Mouse (Mus musculus): ENCODE results near the gene Ggn. TPM values are rescaled to one million over a fixed set of nuclear protein-coding genes. Genes with fewer than 3 reads are reported as not detected.

Ggn gene
- total and polyA plus RNA-seq, 3 experiments = 0.13 to 1.0 (median 0.30) TPM

GRCm38 (mm10) chr7:29155838-29156782 lies 13.9 kb upstream of the Ggn start, which contains the start of gene Fam98c (continued):
- no peak for TF ChIP-seq ZMIZ1 (IDR thresholded peaks at IDR 0.05; ENCODE audit: low read depth, low read length)
- no peak for TF ChIP-seq ETS1 (conservative IDR thresholded peaks at IDR 0.05; ENCODE audit: low read depth, low read length)
- TF ChIP-seq ZC3H11A (IDR thresholded peaks at IDR 0.05; ENCODE audit: low read depth, low read length) = no peak
- peak; percentile 36; the same call in 1 of the 2 replicates for TF ChIP-seq MYC (IDR thresholded peaks at IDR 0.05; ENCODE audit: low read depth, low read length)
- 0 out of 2 replicates have a peak, but pooled peaks have one; percentile 29 for TF ChIP-seq MAX (IDR thresholded peaks at IDR 0.05; ENCODE audit: low read length)
- TF ChIP-seq USF2 (conservative IDR thresholded peaks at IDR 0.05; ENCODE audit: low read depth, low read length) = no peak
- TF ChIP-seq TCF12 (IDR thresholded peaks at IDR 0.05; ENCODE audit: low read depth, low read length) = 0 out of 2 replicates have a peak, but pooled peaks have one; percentile 27
- no peak for TF ChIP-seq IRF4 (IDR thresholded peaks at IDR 0.05; ENCODE audit: low read depth, low read length)
- TF ChIP-seq BHLHE40 (IDR thresholded peaks at IDR 0.05; ENCODE audit: low read depth, low read length) = no peak; the same call in 1 of the 2 replicates
- TF ChIP-seq GABPA (IDR thresholded peaks at IDR 0.05; ENCODE audit: insufficient replicate concordance, low read depth, low read length) = no peak
- peak; percentile 73 for TF ChIP-seq POLR2A (IDR thresholded peaks at IDR 0.05; ENCODE audit: low read depth, low read length)
- TF ChIP-seq RCOR1 (conservative IDR thresholded peaks at IDR 0.05; ENCODE audit: low read depth, low read length) = 0 out of 2 replicates have a peak, but pooled peaks have one; percentile 38

DNA sequence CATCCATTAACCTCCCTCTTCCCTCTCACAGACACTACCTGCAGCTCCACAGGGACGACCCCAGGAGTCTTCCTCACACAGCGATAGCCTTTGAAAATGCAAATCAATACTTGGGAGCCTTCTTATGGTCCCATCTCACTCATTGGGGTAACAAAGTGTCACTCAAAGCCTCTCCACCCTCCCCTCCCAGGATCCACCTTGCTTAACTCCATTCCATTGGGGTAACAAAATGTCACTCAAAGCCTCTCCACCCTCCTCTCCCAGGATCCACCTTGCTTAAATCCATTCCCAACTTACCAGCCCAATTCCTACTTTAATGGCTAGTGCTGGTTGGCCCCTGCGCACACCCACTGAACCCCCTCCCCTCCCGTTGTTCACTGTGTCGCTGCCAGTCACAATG lies 11.7 kb upstream of the Ggn start:
- Histone ChIP-seq H3K9ac (ENCODE audit: insufficient read depth, low read depth) (no peak overlapping the region), H3K27me3 (replicated peaks) (no peaks in the 10 kb centered on the region), H3K4me3 (replicated peaks in 1 of 3; ENCODE audit: low read depth in 2 of 3, low read length in 2 of 3, poor library complexity in 1 of 3) (no peak overlapping the region), H3K4me2 (ENCODE audit: insufficient read depth, low read depth, poor library complexity, severe bottlenecking) (no peak overlapping the region), H3K27ac (ENCODE audit: insufficient read depth, low read depth) (no peak overlapping the region), H3K9me3 (replicated peaks; ENCODE audit: low read length) (peaks cover 6% of the 10 kb centered on the region), H3K36me3 (replicated peaks in 1 of 2; ENCODE audit: control insufficient read depth in 1 of 2, insufficient read depth in 1 of 2, low read length in 1 of 2) (peaks cover 11 to 35% of the 10 kb centered on the region in 2 experiments), H3K79me2 (replicated peaks; ENCODE audit: control insufficient read depth, extremely low read depth, insufficient read depth, poor library complexity, severe bottlenecking) (no peaks in the 10 kb centered on the region), H3K4me1 (ENCODE audit: control insufficient read depth in 1 of 2, insufficient read depth in 2 of 2) (peaks cover 9 to 24% of the 10 kb centered on the region in 2 experiments)
- no peak for DNase-seq (ENCODE audit: extremely low read depth)
- in situ Hi-C loops (cut with MboI; ENCODE audit: low pct_ligation_motif_present, low pct_unique_long_range_greater_than_20kb, low sequenced_read_pairs) = no loop called here
- dilution Hi-C loops (cut with MboI; ENCODE audit: extremely low pct_ligation_motif_present, extremely low pct_unique_long_range_greater_than_20kb, low sequenced_read_pairs) = no loop called here
- TF ChIP-seq ZMIZ1 (IDR thresholded peaks at IDR 0.05; ENCODE audit: low read depth, low read length) = no peak
- TF ChIP-seq MEF2A (IDR thresholded peaks at IDR 0.05; ENCODE audit: borderline replicate concordance, low read depth, low read length) = no peak
- TF ChIP-seq TCF12 (IDR thresholded peaks at IDR 0.05; ENCODE audit: low read depth, low read length) = no peak
- TF ChIP-seq GABPA (IDR thresholded peaks at IDR 0.05; ENCODE audit: insufficient replicate concordance, low read depth, low read length) = no peak
- no peak for TF ChIP-seq NELFE (IDR thresholded peaks at IDR 0.05; ENCODE audit: low read depth, low read length)
- no peak for TF ChIP-seq MAFK (IDR thresholded peaks at IDR 0.05; ENCODE audit: insufficient replicate concordance, low read length)
- TF ChIP-seq USF1 (IDR thresholded peaks at IDR 0.05; ENCODE audit: low read depth, low read length) = no peak
- no peak for TF ChIP-seq CHD2 (IDR thresholded peaks at IDR 0.05; ENCODE audit: low read length)
- no peak for TF ChIP-seq RAD21 (IDR thresholded peaks at IDR 0.05; ENCODE audit: low read depth, low read length)
- TF ChIP-seq ZKSCAN1 (IDR thresholded peaks at IDR 0.05; ENCODE audit: borderline replicate concordance, low read depth, low read length) = no peak
- no peak for TF ChIP-seq SIN3A (IDR thresholded peaks at IDR 0.05; ENCODE audit: low read length)
